Mouse (Mus musculus): ENCODE data around the gene Gm5286. TPM values are rescaled to one million over a fixed set of nuclear protein-coding genes. Genes with fewer than 3 reads are reported as not detected.

Gm5286 gene
- not detected in 2 replicates for polyA plus RNA-seq (2012; rRNA removed)

GRCm38 (mm10) chr3:94196414-94196813, at the start of gene Gm5286:
Gm5286 (plus strand) TSS chr3:94196714.

GRCm38 (mm10) chr3:94178093-94178492, 18.4 kb upstream of the Gm5286 start, which contains the start of gene Gm10696:
Gm10696 (minus strand) TSS chr3:94178193.

Other genes starting within 250 kb of the Gm5286 start
- gene Tdpoz5, start 235.4 kb upstream of the Gm5286 start, polyA plus RNA-seq (2012; rRNA removed), result not detected in 2 replicates
- gene Gm9125, start 141.8 kb upstream of the Gm5286 start, polyA plus RNA-seq (2012; rRNA removed), result not detected in 2 replicates
- not detected in 2 replicates for gene Gm10697, start 124.1 kb upstream of the Gm5286 start, polyA plus RNA-seq (2012; rRNA removed)
- not detected in 2 replicates for gene Gm10696, start 18.5 kb upstream of the Gm5286 start, polyA plus RNA-seq (2012; rRNA removed)
- gene Gm4778, start 67.3 kb downstream of the Gm5286 start, polyA plus RNA-seq (2012; rRNA removed), result not detected in 2 replicates
- 32.9 and 34.5 TPM in 2 replicates for gene Them4, start 113.4 kb downstream of the Gm5286 start, polyA plus RNA-seq (2012; rRNA removed)
- gene Them5, start 145.4 kb downstream of the Gm5286 start, polyA plus RNA-seq (2012; rRNA removed), result 0.08 and 0.12 TPM in 2 replicates
- gene C2cd4d, start 165.7 kb downstream of the Gm5286 start, polyA plus RNA-seq (2012; rRNA removed), result 1.1 and 1.2 TPM in 2 replicates
- gene Rorc, start 176.1 kb downstream of the Gm5286 start, polyA plus RNA-seq (2012; rRNA removed), result 0.34 and 0.45 TPM in 2 replicates
- gene Lingo4, start 201.8 kb downstream of the Gm5286 start, polyA plus RNA-seq (2012; rRNA removed), result 0.62 and 0.68 TPM in 2 replicates
- 20.1 and 20.7 TPM in 2 replicates for gene Tdrkh, start 216.6 kb downstream of the Gm5286 start, polyA plus RNA-seq (2012; rRNA removed)
- gene Mrpl9, start 246.6 kb downstream of the Gm5286 start, polyA plus RNA-seq (2012; rRNA removed), result 53.2 and 57.8 TPM in 2 replicates
- gene Oaz3, start 247.2 kb downstream of the Gm5286 start, polyA plus RNA-seq (2012; rRNA removed), result 0.31 and 0.45 TPM in 2 replicates

All from central nervous system, embryonic 18 days (tissue).